In genomic region chr5:31219070-31219469, GRCm38 (mm10) we compare ENCODE assay signal across 1 mouse cellular context.
TF ChIP-seq lines count a peak whose summit lies in the region.

No protein-coding gene starts in this region.

TF ChIP-seq in MEL, 35 proteins besides CTCF, POLR2A, EP300 and RAD21:
- TF ChIP-seq TCF12 (IDR thresholded peaks at IDR 0.05; ENCODE audit: low read depth, low read length), result peak; percentile 84
- peak; percentile 94 for TF ChIP-seq GATA1 (IDR thresholded peaks at IDR 0.05; ENCODE audit: low read depth, low read length)
- TF ChIP-seq CHD2 (IDR thresholded peaks at IDR 0.05; ENCODE audit: low read length), result no peak
- peak; percentile 40; the same call in 1 of the 2 replicates for TF ChIP-seq TAL1 (IDR thresholded peaks at IDR 0.05; ENCODE audit: low read length)
- no peak for TF ChIP-seq MEF2A (IDR thresholded peaks at IDR 0.05; ENCODE audit: extremely low read depth, insufficient replicate concordance, low read depth, low read length, poor library complexity, severe bottlenecking)
- no peak; the same call in 1 of the 2 replicates for TF ChIP-seq SMC3 (IDR thresholded peaks at IDR 0.05; ENCODE audit: low read depth, low read length)
- TF ChIP-seq CHD1 (IDR thresholded peaks at IDR 0.05; ENCODE audit: low read depth, low read length), result peak; percentile 90
- 0 out of 2 replicates have a peak, but pooled peaks have one; percentile 58 for TF ChIP-seq POLR2AphosphoS2 (IDR thresholded peaks at IDR 0.05; ENCODE audit: low read length)
- no peak for TF ChIP-seq BHLHE40 (IDR thresholded peaks at IDR 0.05; ENCODE audit: borderline replicate concordance, low read depth, low read length)
- no peak for TF ChIP-seq USF2 (IDR thresholded peaks at IDR 0.05; ENCODE audit: borderline replicate concordance in 1 of 2, insufficient read depth in 1 of 2, low read depth in 1 of 2, low read length in 2 of 2)
- peak; percentile 100 for TF ChIP-seq ZNF384 (IDR thresholded peaks at IDR 0.05; ENCODE audit: low read depth, low read length)
- peak; percentile 38; the same call in 1 of the 2 replicates for TF ChIP-seq MAZ (IDR thresholded peaks at IDR 0.05; ENCODE audit: low read depth, low read length)
- TF ChIP-seq KAT2A (conservative IDR thresholded peaks at IDR 0.05; ENCODE audit: low read depth, low read length), result 0 out of 2 replicates have a peak, but pooled peaks have one; percentile 35
- peak; percentile 11 for TF ChIP-seq MXI1 (IDR thresholded peaks at IDR 0.05; ENCODE audit: low read depth, low read length)
- TF ChIP-seq E2F4 (IDR thresholded peaks at IDR 0.05; ENCODE audit: borderline replicate concordance, low read depth, low read length), result no peak
- peak; percentile 46 for TF ChIP-seq HCFC1 (IDR thresholded peaks at IDR 0.05; ENCODE audit: low read depth, low read length)
- no peak for TF ChIP-seq MYB (IDR thresholded peaks at IDR 0.05; ENCODE audit: low read depth, low read length)
- TF ChIP-seq MYC (IDR thresholded peaks at IDR 0.05; ENCODE audit: low read depth, low read length), result peak; percentile 56; the same call in 1 of the 2 replicates
- no peak for TF ChIP-seq POLR2AphosphoS5 (IDR thresholded peaks at IDR 0.05; ENCODE audit: borderline replicate concordance, low read depth, low read length)
- no peak for TF ChIP-seq ZMIZ1 (IDR thresholded peaks at IDR 0.05; ENCODE audit: low read depth, low read length)
- no peak for TF ChIP-seq GABPA (IDR thresholded peaks at IDR 0.05; ENCODE audit: low read depth, low read length)
- TF ChIP-seq JUND (IDR thresholded peaks at IDR 0.05; ENCODE audit: low read depth, low read length), result no peak
- peak; percentile 64 for TF ChIP-seq RCOR1 (IDR thresholded peaks at IDR 0.05; ENCODE audit: low read depth, low read length)
- no peak; the same call in 1 of the 2 replicates for TF ChIP-seq TBP (IDR thresholded peaks at IDR 0.05; ENCODE audit: low read depth, low read length)
- peak; percentile 77 for TF ChIP-seq ETS1 (IDR thresholded peaks at IDR 0.05; ENCODE audit: low read depth, low read length)
- peak; percentile 37; the same call in 1 of the 2 replicates for TF ChIP-seq MAX (IDR thresholded peaks at IDR 0.05; ENCODE audit: low read length)
- TF ChIP-seq UBTF (IDR thresholded peaks at IDR 0.05; ENCODE audit: borderline replicate concordance, insufficient read depth, low read depth, low read length), result no peak
- peak; percentile 86 for TF ChIP-seq SIN3A (IDR thresholded peaks at IDR 0.05; ENCODE audit: low read length)
- no peak for TF ChIP-seq ZC3H11A (IDR thresholded peaks at IDR 0.05; ENCODE audit: low read depth, low read length)
- no peak for TF ChIP-seq NELFE (IDR thresholded peaks at IDR 0.05; ENCODE audit: low read depth, low read length)
- TF ChIP-seq ZKSCAN1 (IDR thresholded peaks at IDR 0.05; ENCODE audit: low read depth, low read length), result peak; percentile 75; the same call in 1 of the 2 replicates
- no peak for TF ChIP-seq NRF1 (IDR thresholded peaks at IDR 0.05; ENCODE audit: insufficient read depth, low read depth, low read length, poor library complexity, severe bottlenecking)
- no peak for TF ChIP-seq MAFK (IDR thresholded peaks at IDR 0.05; ENCODE audit: borderline replicate concordance, low read depth, low read length)
- TF ChIP-seq ELF1 (IDR thresholded peaks at IDR 0.05; ENCODE audit: low read depth, low read length), result no peak
- TF ChIP-seq USF1 (IDR thresholded peaks at IDR 0.05; ENCODE audit: low read depth, low read length), result no peak
